Mouse (Mus musculus): ENCODE measurements around the gene Gucy1b1. TPM values are rescaled to one million over a fixed set of nuclear protein-coding genes. Genes with fewer than 3 reads are reported as not detected.
A peak's percentile ranks its signal among the peaks of the same experiment; 100 is the strongest.

Gucy1b1 gene
- polyA plus RNA-seq, 2 experiments: 4.5 to 5.8 TPM

GRCm38 (mm10) chr3:82048681-82049080, 25.8 kb downstream of the Gucy1b1 start:
- ATAC-seq (ENCODE audit: insufficient read depth) (no peak), DNase-seq (ENCODE audit: low read depth in 3 of 3, low spot score in 3 of 3) (no peak)
- Histone ChIP-seq H3K27ac (no peak overlapping the region), H3K27me3 (ENCODE audit: control insufficient read depth, insufficient read depth, low read length) (no peaks in the 10 kb centered on the region), H3K4me3 (ENCODE audit: insufficient read depth in 1 of 2, low read depth in 2 of 2, low read length in 2 of 2) (no peak overlapping the region), H3K4me2 (ENCODE audit: low read depth) (no peak overlapping the region), H3K9me3 (ENCODE audit: control insufficient read depth, low read length) (no peaks in the 10 kb centered on the region), H3K4me1 (replicated peaks; ENCODE audit: control insufficient read depth in 2 of 2, insufficient read depth in 2 of 2, low read length in 1 of 2) (no peaks in the 10 kb centered on the region), H3K36me3 (replicated peaks; ENCODE audit: control insufficient read depth, insufficient read depth, low read depth) (no peaks in the 10 kb centered on the region), H3K9ac (replicated peaks) (no peak overlapping the region)
- no peak for TF ChIP-seq CTCF (IDR thresholded peaks at IDR 0.05; ENCODE audit: low read depth)
- 61% methylated on average over 7 of the region's 7 CpGs for WGBS (ENCODE audit: insufficient replicate concordance)

GRCm38 (mm10) chr3:82048078-82048477, 26.4 kb downstream of the Gucy1b1 start:
- DNase-seq (ENCODE audit: low read depth in 3 of 3, low spot score in 3 of 3): no peak
- Histone ChIP-seq H3K4me1 (replicated peaks; ENCODE audit: control insufficient read depth in 2 of 2, insufficient read depth in 2 of 2, low read length in 1 of 2) (no peaks in the 10 kb centered on the region), H3K27me3 (ENCODE audit: control insufficient read depth, insufficient read depth, low read length) (no peaks in the 10 kb centered on the region), H3K4me2 (ENCODE audit: low read depth) (no peak overlapping the region), H3K4me3 (ENCODE audit: insufficient read depth in 1 of 2, low read depth in 2 of 2, low read length in 2 of 2) (no peak overlapping the region), H3K36me3 (replicated peaks; ENCODE audit: control insufficient read depth, insufficient read depth, low read depth) (no peaks in the 10 kb centered on the region), H3K9ac (replicated peaks) (no peak overlapping the region), H3K9me3 (ENCODE audit: control insufficient read depth, low read length) (no peaks in the 10 kb centered on the region), H3K27ac (no peak overlapping the region)
- no peak for ATAC-seq (ENCODE audit: insufficient read depth)
- TF ChIP-seq CTCF (IDR thresholded peaks at IDR 0.05; ENCODE audit: low read depth) (no peak), EP300 (IDR thresholded peaks at IDR 0.05; ENCODE audit: low read depth) (no peak)
- WGBS (ENCODE audit: insufficient replicate concordance): 67% methylated on average over 4 of the region's 4 CpGs

GRCm38 (mm10) chr3:82047100-82047753, 27.3 kb downstream of the Gucy1b1 start:
- Histone ChIP-seq H3K9me3 (ENCODE audit: control insufficient read depth, low read length) (no peaks in the 10 kb centered on the region), H3K4me3 (ENCODE audit: insufficient read depth in 1 of 2, low read depth in 2 of 2, low read length in 2 of 2) (no peak overlapping the region), H3K27ac (no peak overlapping the region), H3K4me2 (ENCODE audit: low read depth) (no peak overlapping the region), H3K27me3 (ENCODE audit: control insufficient read depth, insufficient read depth, low read length) (no peaks in the 10 kb centered on the region), H3K9ac (replicated peaks) (no peak overlapping the region), H3K36me3 (replicated peaks; ENCODE audit: control insufficient read depth, insufficient read depth, low read depth) (no peaks in the 10 kb centered on the region), H3K4me1 (replicated peaks; ENCODE audit: control insufficient read depth in 2 of 2, insufficient read depth in 2 of 2, low read length in 1 of 2) (no peaks in the 10 kb centered on the region)
- 33% methylated on average over 8 of the region's 8 CpGs for WGBS (ENCODE audit: insufficient replicate concordance)
- ATAC-seq (ENCODE audit: insufficient read depth) (no peak), DNase-seq (ENCODE audit: low read depth in 3 of 3, low spot score in 3 of 3) (no peak)
- TF ChIP-seq EP300 (IDR thresholded peaks at IDR 0.05; ENCODE audit: low read depth): no peak
- peak; percentile 47 for TF ChIP-seq CTCF (IDR thresholded peaks at IDR 0.05; ENCODE audit: low read depth)

- TF ChIP-seq EP300 (IDR thresholded peaks at IDR 0.05; ENCODE audit: low read depth) (no peak), CTCF (IDR thresholded peaks at IDR 0.05; ENCODE audit: low read depth) (no peak)
- WGBS (ENCODE audit: insufficient replicate concordance): 66% methylated on average over 8 of the region's 8 CpGs
- H3K4me1 ChIP-seq (replicated peaks; ENCODE audit: control insufficient read depth in 2 of 2, insufficient read depth in 2 of 2, low read length in 1 of 2): no peaks in the 10 kb centered on the region
These were observed 28.4 kb downstream of the Gucy1b1 start for GRCm38 (mm10) chr3:82046087-82046486.

GRCm38 (mm10) chr3:82044902-82045301, 29.6 kb downstream of the Gucy1b1 start:
- Histone ChIP-seq H3K9me3 (ENCODE audit: control insufficient read depth, low read length) (no peaks in the 10 kb centered on the region), H3K4me2 (ENCODE audit: low read depth) (no peak overlapping the region), H3K4me3 (ENCODE audit: insufficient read depth in 1 of 2, low read depth in 2 of 2, low read length in 2 of 2) (no peak overlapping the region), H3K27ac (no peak overlapping the region), H3K27me3 (ENCODE audit: control insufficient read depth, insufficient read depth, low read length) (no peaks in the 10 kb centered on the region), H3K4me1 (replicated peaks; ENCODE audit: control insufficient read depth in 2 of 2, insufficient read depth in 2 of 2, low read length in 1 of 2) (no peaks in the 10 kb centered on the region), H3K9ac (replicated peaks) (no peak overlapping the region), H3K36me3 (replicated peaks; ENCODE audit: control insufficient read depth, insufficient read depth, low read depth) (no peaks in the 10 kb centered on the region)
- no peak for ATAC-seq (ENCODE audit: insufficient read depth)
- 70% methylated on average over 5 of the region's 5 CpGs for WGBS (ENCODE audit: insufficient replicate concordance)
- TF ChIP-seq CTCF (IDR thresholded peaks at IDR 0.05; ENCODE audit: low read depth) (no peak), EP300 (IDR thresholded peaks at IDR 0.05; ENCODE audit: low read depth) (no peak)
- no peak for DNase-seq (ENCODE audit: low read depth in 3 of 3, low spot score in 3 of 3)

More at GRCm38 (mm10) chr3:82046087-82046486, 28.4 kb downstream of the Gucy1b1 start:
- Histone ChIP-seq H3K36me3 (replicated peaks; ENCODE audit: control insufficient read depth, insufficient read depth, low read depth) (no peaks in the 10 kb centered on the region), H3K9ac (replicated peaks) (no peak overlapping the region), H3K9me3 (ENCODE audit: control insufficient read depth, low read length) (no peaks in the 10 kb centered on the region), H3K27me3 (ENCODE audit: control insufficient read depth, insufficient read depth, low read length) (no peaks in the 10 kb centered on the region), H3K4me2 (ENCODE audit: low read depth) (no peak overlapping the region), H3K4me3 (ENCODE audit: insufficient read depth in 1 of 2, low read depth in 2 of 2, low read length in 2 of 2) (no peak overlapping the region), H3K27ac (no peak overlapping the region)
- DNase-seq (ENCODE audit: low read depth in 3 of 3, low spot score in 3 of 3) (no peak), ATAC-seq (ENCODE audit: insufficient read depth) (no peak)
